8 mouse cellular contexts compared by ENCODE assay signal in genomic region chr17:14279177-14279965, GRCm38 (mm10). TPM values are rescaled to one million over a fixed set of nuclear protein-coding genes. Genes with fewer than 3 reads are reported as not detected.
DNase-seq lines count a peak whose midpoint lies in the region; ATAC-seq and TF ChIP-seq lines count a peak whose summit lies in the region.

Gene Smoc2 (plus strand): TSS chr17:14279506.

- H3K27me3 ChIP-seq in heart, embryonic 15.5 days, result peaks cover 96% of the 10 kb centered on the region
- H3K27me3 ChIP-seq in stomach, embryonic 14.5 days (ENCODE audit: control insufficient read depth, insufficient read depth, low read length), result no peaks in the 10 kb centered on the region

- no peak for TF ChIP-seq CTCF in embryonic fibroblast, embryonic 13.5 days (IDR thresholded peaks at IDR 0.05; ENCODE audit: borderline replicate concordance, insufficient read depth, low read length)

- under 1% methylated on average over 61 of the region's 61 CpGs for WGBS in heart, embryonic 15.5 days
- WGBS in stomach, embryonic 14.5 days, result 1% methylated on average over 61 of the region's 61 CpGs

- no peak within 1 kb of the TSS for H3K27ac ChIP-seq in embryonic fibroblast, embryonic 13.5 days (ENCODE audit: insufficient read depth, low read length)
- peak within 1 kb of the TSS; percentile 12; the same call in 1 of the 2 replicates for H3K27ac ChIP-seq in heart, embryonic 15.5 days
- no peak within 1 kb of the TSS for H3K27ac ChIP-seq in stomach, embryonic 14.5 days (ENCODE audit: low read length)

- ATAC-seq in heart, embryonic 15.5 days (replicated peaks; ENCODE audit: insufficient number of reproducible peaks, insufficient read depth, low FRiP score, low read depth), result peak; percentile 39; the same call in 1 of the 2 replicates
- ATAC-seq in stomach, embryonic 14.5 days (ENCODE audit: insufficient number of reproducible peaks, insufficient read depth, low FRiP score, low read depth), result peak; percentile 78; the same call in 1 of the 2 replicates
- no peak for ATAC-seq in megakaryocyte-erythroid progenitor cell, adult 5-6 weeks (replicated peaks; ENCODE audit: low FRiP score, low TSS enrichment, poor library complexity, severe bottlenecking)

- no peaks in the 10 kb centered on the region for H3K36me3 ChIP-seq in heart, embryonic 15.5 days
- no peaks in the 10 kb centered on the region for H3K36me3 ChIP-seq in stomach, embryonic 14.5 days (ENCODE audit: control insufficient read depth, insufficient read depth, low read length)

- peak within 1 kb of the TSS; percentile 40; the same call in 1 of the 2 replicates for H3K9ac ChIP-seq in heart, embryonic 15.5 days
- H3K9ac ChIP-seq in stomach, embryonic 14.5 days (replicated peaks; ENCODE audit: low read depth, low read length), result peak within 1 kb of the TSS; percentile 40

- no peaks in the 10 kb centered on the region for H3K9me3 ChIP-seq in heart, embryonic 15.5 days (replicated peaks)
- no peaks in the 10 kb centered on the region for H3K9me3 ChIP-seq in stomach, embryonic 14.5 days (ENCODE audit: control insufficient read depth, low read depth, low read length)

- peak within 1 kb of the TSS; percentile 90 for H3K4me2 ChIP-seq in heart, embryonic 15.5 days
- H3K4me2 ChIP-seq in stomach, embryonic 14.5 days (replicated peaks; ENCODE audit: low read depth, low read length), result peak within 1 kb of the TSS; percentile 98

- peak; percentile 55 for DNase-seq in ovary, adult 18-20 months (ENCODE audit: low spot score)
- DNase-seq in ovary, postnatal 10 days (ENCODE audit: low spot score), result no peak
- DNase-seq in layer of hippocampus, postnatal 36 days, result peak; percentile 18 to 25
- DNase-seq in lung, postnatal 4 days, result peak; percentile 15 to 30

- TF ChIP-seq POLR2A in embryonic fibroblast, embryonic 13.5 days (IDR thresholded peaks at IDR 0.05; ENCODE audit: low read depth, low read length), result peak; percentile 87

- H3K4me1 ChIP-seq in embryonic fibroblast, embryonic 13.5 days (ENCODE audit: control insufficient read depth, insufficient read depth, low read length), result no peaks in the 10 kb centered on the region
- H3K4me1 ChIP-seq in heart, embryonic 15.5 days (replicated peaks), result peaks cover 23% of the 10 kb centered on the region
- peaks cover 9% of the 10 kb centered on the region; the same call in 1 of the 2 replicates for H3K4me1 ChIP-seq in stomach, embryonic 14.5 days (ENCODE audit: control insufficient read depth, insufficient read depth, low read length)

- H3K4me3 ChIP-seq in embryonic fibroblast, embryonic 13.5 days (ENCODE audit: insufficient read depth, low read length), result peak within 1 kb of the TSS; percentile 35
- H3K4me3 ChIP-seq in heart, embryonic 15.5 days, result peak within 1 kb of the TSS; percentile 56
- peak within 1 kb of the TSS; percentile 59 for H3K4me3 ChIP-seq in stomach, embryonic 14.5 days (ENCODE audit: low read depth, low read length)

RNA-seq across cellular contexts. Expression of gene Smoc2, which starts in this region (rescaled TPM):
- 75.3 and 88.4 TPM in 2 replicates for polyA plus RNA-seq in embryonic fibroblast, embryonic 13.5 days (2011; ENCODE audit: insufficient read length, low read depth, missing spikeins)
- 37.1 and 50.1 TPM in 2 replicates for polyA plus RNA-seq in heart, embryonic 15.5 days (2015; fragmentation: Nextera tagmentation; extraction: Ambion mirVana)
- total RNA-seq in layer of hippocampus, postnatal 36 days (2021), result 10 to 100 TPM; 34.1 to 35.7 TPM
- 138 and 146 TPM in 2 replicates for polyA plus RNA-seq in stomach, embryonic 14.5 days (2014; fragmentation: Nextera tagmentation; extraction: Ambion mirVana)
- total RNA-seq in megakaryocyte-erythroid progenitor cell, adult 5-6 weeks (2014; fragmentation: Nextera tagmentation), result not detected in 2 replicates
- total RNA-seq in megakaryocyte-erythroid progenitor cell, adult 5-6 weeks (2017), result not detected in 2 replicates

Comparison
In these comparisons a context has a peak if more than half of its experiments do, and no peak if none do; other contexts are left out.
1. RNA of gene Smoc2 (total RNA-seq): 34.1 to 35.7 TPM in layer of hippocampus, postnatal 36 days; not detected in megakaryocyte-erythroid progenitor cell, adult 5-6 weeks; every median in the first group is over 10 times any median in the second.
2. Peak in every context shown above with its lines, with median percentiles within 50 percentile points of each other: H3K4me3 ChIP-seq.